Mouse (Mus musculus) Patski (cell line): Measurements from ENCODE around the gene Tmem115. TPM values are rescaled to one million over a fixed set of nuclear protein-coding genes. Genes with fewer than 3 reads are reported as not detected.

ENCODE experiments used
- ATAC-seq: fragments of 100-300 bp; one replicate; pipeline ENCODE4 v1.8.0; 2021
- CTCF ChIA-PET: fragments of 350-600 bp; sonication (Branson Sonifier 250); formaldehyde crosslinking; loops from one replicate; lab custom pipeline; 2022; ENCODE audit warnings: inconsistent platforms; lab: Charles Lee
- POLR2A ChIA-PET: fragments of 350-600 bp; sonication (Branson Sonifier 250); formaldehyde crosslinking; loops from one replicate; lab custom pipeline; 2022; ENCODE audit warnings: antibody characterized with exemption, inconsistent platforms; lab: Charles Lee
- DNase-seq: peaks from one replicate; pipeline ENCODE4 v3.0.0-alpha.2; 2011; ENCODE audit warnings: low read depth, low spot score
- H3K27me3 ChIP-seq: fragments of 371-371 bp; one replicate; pipeline ENCODE4 v1.5.1; 2021
- CTCF ChIP-seq: fragments of 100-300 bp; IDR thresholded peaks from one replicate; pipeline ENCODE4 v1.5.1; 2021
- in situ Hi-C: fragments of 300-500 bp; cut with MboI; formaldehyde crosslinking; loops from 3 replicates; pipeline ENCODE4 v1.11.1; 2018; ENCODE audit warnings: low pct_unique_long_range_greater_than_20kb, mixed read lengths
- polyA plus RNA-seq: library from polyadenylated mRNA; unstranded; gene quantifications from one replicate; pipeline ENCODE4 v1.2.3, GENCODE M21; 2021

The Tmem115 gene
- polyA plus RNA-seq = 41.1 TPM

- ChIA-PET CTCF (no interaction called here), POLR2A (no interaction called here)
- in situ Hi-C loops = loop anchor here (25.0 kb wide), 1 partner anchor 847 kb away; the partner anchor contains the start of gene Tex264
- no peaks in the 10 kb centered on the region for H3K27me3 ChIP-seq
- ATAC-seq = peak; percentile 97
- DNase-seq = peak; percentile 86
- TF ChIP-seq CTCF = no peak
These were observed at the start of gene Tmem115 for GRCm38 (mm10) chr9:107533791-107534407. Tmem115 (plus strand) TSS chr9:107533945.

GRCm38 (mm10) chr9:107484302-107484701 is 49.4 kb upstream of the Tmem115 start:
- ATAC-seq (no peak), DNase-seq (no peak)
- H3K27me3 ChIP-seq = peaks cover 25% of the 10 kb centered on the region
- CTCF ChIA-PET = no interaction called here
- in situ Hi-C loops = no loop called here
- POLR2A ChIA-PET = no interaction called here
- TF ChIP-seq CTCF = no peak

- H3K27me3 ChIP-seq = peaks cover 23% of the 10 kb centered on the region
- in situ Hi-C loops = no loop called here
- POLR2A ChIA-PET = no interaction called here
- no peak for TF ChIP-seq CTCF
- CTCF ChIA-PET = no interaction called here
- DNase-seq (no peak), ATAC-seq (no peak)
These were observed 49.0 kb upstream of the Tmem115 start for GRCm38 (mm10) chr9:107484766-107485165.

- POLR2A ChIA-PET = no interaction called here
- ATAC-seq (no peak), DNase-seq (no peak)
- in situ Hi-C loops = no loop called here
- TF ChIP-seq CTCF = no peak
- CTCF ChIA-PET = no interaction called here
- H3K27me3 ChIP-seq = peaks cover 23% of the 10 kb centered on the region
These were observed 47.7 kb upstream of the Tmem115 start for GRCm38 (mm10) chr9:107486086-107486485.

GRCm38 (mm10) chr9:107486507-107487225 is 47.1 kb upstream of the Tmem115 start:
- in situ Hi-C loops = no loop called here
- no peak for DNase-seq
- POLR2A ChIA-PET = no interaction called here

GRCm38 (mm10) chr9:107490146-107490545 is 43.6 kb upstream of the Tmem115 start:
- POLR2A ChIA-PET = no interaction called here
- in situ Hi-C loops = no loop called here
- ATAC-seq = no peak
- no peak for TF ChIP-seq CTCF
- no peak for DNase-seq
- CTCF ChIA-PET = no interaction called here
- H3K27me3 ChIP-seq = peaks cover 7% of the 10 kb centered on the region

More at GRCm38 (mm10) chr9:107486507-107487225, 47.1 kb upstream of the Tmem115 start:
- TF ChIP-seq CTCF = no peak
- no peak for ATAC-seq
- H3K27me3 ChIP-seq = peaks cover 23% of the 10 kb centered on the region
- CTCF ChIA-PET = no interaction called here

- ATAC-seq (no peak), DNase-seq (no peak)
- peaks cover 3% of the 10 kb centered on the region for H3K27me3 ChIP-seq
- CTCF ChIA-PET = no interaction called here
- POLR2A ChIA-PET = no interaction called here
- in situ Hi-C loops = no loop called here
- no peak for TF ChIP-seq CTCF
These were observed 43.1 kb upstream of the Tmem115 start for GRCm38 (mm10) chr9:107490625-107491024.

GRCm38 (mm10) chr9:107493511-107493910 is 40.2 kb upstream of the Tmem115 start:
- DNase-seq (no peak), ATAC-seq (no peak)
- no peak for TF ChIP-seq CTCF
- ChIA-PET POLR2A (interaction anchor here (0.6 kb wide), 1 partner anchor 71 kb away, joined by 3 read pairs; no protein-coding TSS in a partner anchor), CTCF (no interaction called here)
- H3K27me3 ChIP-seq = peaks cover 10% of the 10 kb centered on the region
- in situ Hi-C loops = no loop called here

GRCm38 (mm10) chr9:107494238-107494637 is 39.5 kb upstream of the Tmem115 start:
- ChIA-PET CTCF (no interaction called here), POLR2A (no interaction called here)
- no peak for TF ChIP-seq CTCF
- H3K27me3 ChIP-seq = peaks cover 14% of the 10 kb centered on the region
- ATAC-seq = no peak
- no peak for DNase-seq
- in situ Hi-C loops = no loop called here

GRCm38 (mm10) chr9:107496359-107496758 is 37.4 kb upstream of the Tmem115 start:
- POLR2A ChIA-PET = no interaction called here
- ATAC-seq = no peak

GRCm38 (mm10) chr9:107500708-107501286 is 32.9 kb upstream of the Tmem115 start:
- no peak for TF ChIP-seq CTCF
- DNase-seq (no peak), ATAC-seq (no peak)
- ChIA-PET CTCF (no interaction called here), POLR2A (no interaction called here)
- H3K27me3 ChIP-seq = peaks cover 44% of the 10 kb centered on the region
- in situ Hi-C loops = no loop called here

More at GRCm38 (mm10) chr9:107496359-107496758, 37.4 kb upstream of the Tmem115 start:
- DNase-seq = no peak
- in situ Hi-C loops = no loop called here
- peaks cover 25% of the 10 kb centered on the region for H3K27me3 ChIP-seq
- TF ChIP-seq CTCF = no peak
- CTCF ChIA-PET = no interaction called here
